Mouse (Mus musculus) liver, embryonic 15.5 days (tissue): ENCODE data around the gene Tbc1d2. TPM values are rescaled to one million over a fixed set of nuclear protein-coding genes. Genes with fewer than 3 reads are reported as not detected.
A peak's percentile ranks its signal among the peaks of the same experiment; 100 is the strongest.
"Not testable (repeated sequence)": the region's sequence is repeated elsewhere in the genome, so short reads cannot be mapped to it uniquely, and the experiment has no call there.

ENCODE experiments used
- ATAC-seq: fragments of 200-750 bp; cut with Nextera tagmentation; 2 replicates; pipeline ENCODE4 v1.8.0; 2017; ENCODE audit warnings: moderate number of reproducible peaks, mild to moderate bottlenecking, moderate library complexity; ENCODE audit not compliant: insufficient read depth
- H3K27ac ChIP-seq: fragments of 300-500 bp; sonication (generic); replicated peaks from 2 replicates; pipeline ENCODE4 v1.5.1; 2015; ENCODE audit warnings: mild to moderate bottlenecking, inconsistent platforms
- H3K27me3 ChIP-seq: fragments of 300-500 bp; sonication (generic); 2 replicates; pipeline ENCODE4 v1.6.1; 2015; ENCODE audit warnings: mild to moderate bottlenecking, inconsistent platforms
- H3K36me3 ChIP-seq: fragments of 300-500 bp; sonication (generic); replicated peaks from 2 replicates; pipeline ENCODE4 v1.6.1; 2015; ENCODE audit warnings: moderate library complexity, mild to moderate bottlenecking, inconsistent platforms
- H3K4me1 ChIP-seq: fragments of 300-500 bp; sonication (generic); replicated peaks from 2 replicates; pipeline ENCODE4 v1.6.1; 2015; ENCODE audit warnings: inconsistent platforms
- H3K4me2 ChIP-seq: fragments of 300-500 bp; sonication (generic); 2 replicates; pipeline ENCODE4 v1.6.1; 2015; ENCODE audit warnings: moderate library complexity, mild to moderate bottlenecking, inconsistent platforms
- H3K4me3 ChIP-seq: fragments of 300-500 bp; sonication (generic); replicated peaks from 2 replicates; pipeline ENCODE4 v1.5.1; 2015; ENCODE audit warnings: mild to moderate bottlenecking, inconsistent platforms
- H3K9ac ChIP-seq: fragments of 300-500 bp; sonication (generic); 2 replicates; pipeline ENCODE4 v1.6.1; 2015; ENCODE audit warnings: moderate library complexity, mild to moderate bottlenecking, inconsistent platforms
- H3K9me3 ChIP-seq: fragments of 300-500 bp; sonication (generic); replicated peaks from 2 replicates; pipeline ENCODE4 v1.6.1; 2016; ENCODE audit warnings: inconsistent platforms
- WGBS: fragments of 180-500 bp; shearing (Covaris S2); methylation state at CpG from one replicate; pipeline ENCODE4 v1.1.7; 2015; ENCODE audit warnings: mixed read lengths; ENCODE audit not compliant: insufficient replicate concordance; 5-methylcytosine and 5-hydroxymethylcytosine counted together
- polyA plus RNA-seq: library from polyadenylated mRNA; unstranded; fragments of >200 nt; fragmentation: Nextera tagmentation; extraction: Ambion mirVana; gene quantifications from 2 replicates; pipeline ENCODE4 v1.2.1, GENCODE M21; 2015

Gene Tbc1d2
- polyA plus RNA-seq, 1 experiment from 2014 or later: 0.78 TPM

DNA sequence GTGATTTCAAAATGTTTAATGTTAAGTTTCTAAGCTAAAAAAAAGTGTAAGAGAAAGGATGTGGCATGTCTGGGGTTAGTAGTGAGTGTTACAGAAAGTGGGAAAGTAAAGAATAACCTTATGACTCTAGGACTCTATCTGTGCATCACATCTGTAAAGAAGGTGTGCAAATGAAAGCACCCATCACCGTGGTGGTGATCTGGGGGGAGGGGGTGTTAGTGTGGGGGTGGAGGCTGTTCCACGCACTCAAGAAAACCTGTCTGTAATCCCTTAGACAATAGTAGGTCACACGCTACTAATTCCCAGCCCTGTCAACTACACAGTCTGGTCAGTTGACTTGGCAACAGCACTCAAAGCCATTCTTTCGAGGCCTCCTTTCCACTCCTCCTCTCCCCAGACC, 8.7 kb downstream of the Tbc1d2 start:
- Histone ChIP-seq H3K4me3 (no peak overlapping the region), H3K36me3 (no peaks in the 10 kb centered on the region), H3K4me1 (peaks cover 14% of the 10 kb centered on the region), H3K9ac (no peak overlapping the region), H3K9me3 (no peaks in the 10 kb centered on the region), H3K27me3 (no peaks in the 10 kb centered on the region), H3K4me2 (no peak overlapping the region), H3K27ac (no peak overlapping the region)
- WGBS: 62% methylated on average over 4 of the region's 4 CpGs
- no peak for ATAC-seq

GRCm38 (mm10) chr4:46639866-46640265, 10.1 kb downstream of the Tbc1d2 start:
- Histone ChIP-seq H3K9ac (no peak overlapping the region), H3K36me3 (no peaks in the 10 kb centered on the region), H3K9me3 (no peaks in the 10 kb centered on the region), H3K27me3 (no peaks in the 10 kb centered on the region), H3K27ac (no peak overlapping the region), H3K4me3 (no peak overlapping the region), H3K4me1 (peaks cover 25% of the 10 kb centered on the region), H3K4me2 (no peak overlapping the region)
- no peak for ATAC-seq
- whole genome bisulfite sequencing: 71% methylated on average over 8 of the region's 8 CpGs

- WGBS: 79% methylated on average over 10 of the region's 10 CpGs
- ATAC-seq, H3K4me2 ChIP-seq, H3K4me3 ChIP-seq, H3K27me3 ChIP-seq, H3K9ac ChIP-seq, H3K36me3 ChIP-seq, H3K9me3 ChIP-seq, H3K27ac ChIP-seq: not testable (repeated sequence)
- H3K4me1 ChIP-seq: peaks cover 20% of the 10 kb centered on the region
Measured at GRCm38 (mm10) chr4:46637250-46637649, 12.8 kb downstream of the Tbc1d2 start.

GRCm38 (mm10) chr4:46635702-46636430, 14.1 kb downstream of the Tbc1d2 start:
- Histone ChIP-seq H3K4me1 (peaks cover 33% of the 10 kb centered on the region), H3K4me2 (no peak overlapping the region), H3K9ac (no peak overlapping the region), H3K27ac (no peak overlapping the region), H3K36me3 (no peaks in the 10 kb centered on the region), H3K4me3 (no peak overlapping the region), H3K27me3 (no peaks in the 10 kb centered on the region), H3K9me3 (no peaks in the 10 kb centered on the region)
- no peak for ATAC-seq
- 65% methylated on average over 16 of the region's 16 CpGs for WGBS

GRCm38 (mm10) chr4:46634881-46635280, 15.1 kb downstream of the Tbc1d2 start:
- Histone ChIP-seq H3K4me2 (no peak overlapping the region), H3K9me3 (no peaks in the 10 kb centered on the region), H3K4me1 (peaks cover 43% of the 10 kb centered on the region), H3K36me3 (no peaks in the 10 kb centered on the region), H3K27ac (no peak overlapping the region), H3K4me3 (no peak overlapping the region), H3K9ac (no peak overlapping the region), H3K27me3 (no peaks in the 10 kb centered on the region)
- WGBS: 60% methylated on average over 6 of the region's 6 CpGs
- ATAC-seq: no peak

- H3K27ac ChIP-seq, H3K9ac ChIP-seq, H3K4me3 ChIP-seq, H3K27me3 ChIP-seq, H3K36me3 ChIP-seq, H3K9me3 ChIP-seq, H3K4me2 ChIP-seq, ATAC-seq: not testable (repeated sequence)
- WGBS: 68% methylated on average over 6 of the region's 6 CpGs
- peaks cover 50% of the 10 kb centered on the region for H3K4me1 ChIP-seq
Measured at GRCm38 (mm10) chr4:46633565-46633964, 16.4 kb downstream of the Tbc1d2 start.

DNA sequence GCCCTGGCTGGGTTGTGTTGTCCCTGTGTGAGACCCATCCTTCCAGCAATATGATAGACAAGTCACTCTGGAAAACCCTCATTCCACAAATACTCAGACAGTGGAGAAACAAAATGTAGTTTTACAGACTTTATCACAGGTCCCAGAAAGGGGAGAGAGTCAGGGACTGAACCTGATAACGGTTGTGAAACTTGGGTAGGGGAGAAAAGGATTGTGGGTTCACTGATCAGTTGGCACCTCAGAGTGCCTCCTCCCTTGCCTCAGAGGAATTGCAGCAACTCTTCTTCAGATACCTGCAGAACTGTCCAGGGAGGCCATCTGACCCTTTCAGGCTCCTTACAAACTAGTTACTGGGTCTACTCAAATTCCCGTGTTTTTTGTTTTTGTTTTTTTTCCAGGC, 17.5 kb downstream of the Tbc1d2 start:
- H3K27ac ChIP-seq: no peak overlapping the region
- ATAC-seq: no peak

DNA sequence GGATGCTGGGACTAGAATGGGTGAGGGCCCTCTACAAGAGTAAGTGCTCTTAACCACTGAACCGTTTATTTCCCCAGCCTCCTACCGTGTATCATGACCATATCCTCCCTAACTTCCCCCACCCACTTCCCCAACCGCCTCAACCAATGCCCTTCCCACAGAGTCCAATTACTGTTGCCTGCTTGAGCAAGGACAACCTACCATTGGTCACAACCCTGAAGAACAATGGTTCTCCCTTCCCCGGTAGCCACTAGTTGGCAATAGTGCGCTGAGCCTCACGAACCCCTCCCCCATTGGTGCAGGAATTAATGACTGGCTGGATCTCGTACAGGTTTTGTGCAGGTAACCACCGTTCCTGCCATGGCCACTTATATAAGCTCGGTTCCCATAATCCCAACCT, 19.6 kb downstream of the Tbc1d2 start:
- 0 out of 2 replicates have a peak, but pooled peaks have one; percentile 56 for ATAC-seq
- H3K9ac ChIP-seq: no peak overlapping the region
- no peak overlapping the region for H3K27ac ChIP-seq
- WGBS: 23% methylated on average over 9 of the region's 9 CpGs
- H3K9me3 ChIP-seq: no peaks in the 10 kb centered on the region
- H3K36me3 ChIP-seq: no peaks in the 10 kb centered on the region
- H3K4me2 ChIP-seq: no peak overlapping the region
- H3K27me3 ChIP-seq: no peaks in the 10 kb centered on the region
- H3K4me1 ChIP-seq: peaks cover 48% of the 10 kb centered on the region
- no peak overlapping the region for H3K4me3 ChIP-seq

More for the DNA sequence above, 17.5 kb downstream of the Tbc1d2 start:
- no peak overlapping the region for H3K9ac ChIP-seq
- H3K4me1 ChIP-seq: peaks cover 52% of the 10 kb centered on the region
- no peak overlapping the region for H3K4me2 ChIP-seq
- WGBS: 21% methylated on average over 2 of the region's 2 CpGs
- no peaks in the 10 kb centered on the region for H3K9me3 ChIP-seq
- H3K27me3 ChIP-seq: no peaks in the 10 kb centered on the region
- H3K4me3 ChIP-seq: no peak overlapping the region
- H3K36me3 ChIP-seq: no peaks in the 10 kb centered on the region

GRCm38 (mm10) chr4:46628873-46629272, 21.1 kb downstream of the Tbc1d2 start:
- no peak overlapping the region for H3K4me2 ChIP-seq
- WGBS: 47% methylated on average over 9 of the region's 9 CpGs
- no peak overlapping the region for H3K4me3 ChIP-seq
- no peaks in the 10 kb centered on the region for H3K27me3 ChIP-seq
- H3K27ac ChIP-seq: no peak overlapping the region
- H3K4me1 ChIP-seq: peaks cover 44% of the 10 kb centered on the region
- H3K9me3 ChIP-seq: no peaks in the 10 kb centered on the region
- no peak for ATAC-seq
- no peak overlapping the region for H3K9ac ChIP-seq
- H3K36me3 ChIP-seq: no peaks in the 10 kb centered on the region

DNA sequence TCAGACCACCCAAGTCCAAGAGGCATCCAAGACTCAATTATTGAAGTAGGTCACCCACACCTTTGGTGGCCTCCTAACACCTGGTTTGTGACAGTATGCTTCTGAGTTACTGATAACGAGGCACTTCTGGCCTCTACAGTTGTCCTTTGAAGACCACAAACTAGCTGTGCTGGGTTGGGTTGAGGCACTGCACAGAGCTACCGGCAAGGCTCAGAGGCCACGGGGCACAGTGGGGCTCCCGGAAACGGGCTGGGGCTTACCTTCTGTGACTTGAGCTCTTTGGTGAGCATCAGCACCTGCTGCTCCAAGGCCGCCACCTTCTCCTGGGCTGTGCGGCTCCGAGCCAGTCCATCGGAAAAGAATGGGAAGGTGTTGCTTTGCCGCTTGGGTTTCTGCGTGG, 21.9 kb downstream of the Tbc1d2 start:
- Histone ChIP-seq H3K4me3 (no peak overlapping the region), H3K27me3 (no peaks in the 10 kb centered on the region), H3K27ac (no peak overlapping the region), H3K36me3 (no peaks in the 10 kb centered on the region), H3K4me2 (no peak overlapping the region), H3K4me1 (peaks cover 44% of the 10 kb centered on the region), H3K9me3 (no peaks in the 10 kb centered on the region), H3K9ac (no peak overlapping the region)
- WGBS: 66% methylated on average over 11 of the region's 11 CpGs
- ATAC-seq: no peak

- H3K4me3 ChIP-seq: no peak overlapping the region
- WGBS: 69% methylated on average over 10 of the region's 10 CpGs
- no peak overlapping the region for H3K9ac ChIP-seq
- no peaks in the 10 kb centered on the region for H3K36me3 ChIP-seq
- no peak for ATAC-seq
- H3K9me3 ChIP-seq: no peaks in the 10 kb centered on the region
- H3K27ac ChIP-seq: no peak overlapping the region
- peaks cover 29% of the 10 kb centered on the region for H3K4me1 ChIP-seq
- H3K27me3 ChIP-seq: no peaks in the 10 kb centered on the region
- no peak overlapping the region for H3K4me2 ChIP-seq
Measured at GRCm38 (mm10) chr4:46625101-46625500, 24.9 kb downstream of the Tbc1d2 start.

GRCm38 (mm10) chr4:46623007-46623406, 27.0 kb downstream of the Tbc1d2 start:
- Histone ChIP-seq H3K36me3 (no peaks in the 10 kb centered on the region), H3K27me3 (no peaks in the 10 kb centered on the region), H3K9me3 (no peaks in the 10 kb centered on the region), H3K9ac (no peak overlapping the region), H3K4me3 (no peak overlapping the region), H3K27ac (no peak overlapping the region), H3K4me1 (peaks cover 31% of the 10 kb centered on the region), H3K4me2 (no peak overlapping the region)
- WGBS: 56% methylated on average over 5 of the region's 5 CpGs
- no peak for ATAC-seq
